Mouse (Mus musculus) layer of hippocampus, postnatal 10 days (tissue): ENCODE results near the gene C2cd4d. TPM values are rescaled to one million over a fixed set of nuclear protein-coding genes. Genes with fewer than 3 reads are reported as not detected.

Source experiments
- DNase-seq, 2 experiments: peaks; one replicate each; pipeline ENCODE4 v3.0.0; 2021; ENCODE audit warnings: low spot score in 2 of 2
- total RNA-seq, 2 experiments: library from RNA; stranded (reverse); gene quantifications; 2 replicates each; pipeline ENCODE4 v1.2.3; 2021

Gene C2cd4d
- total RNA-seq, 2 experiments from 2014 or later = 0.46 TPM; not detected in 1

GRCm38 (mm10) chr3:94413031-94413679, 50.9 kb downstream of the C2cd4d start, which contains the start of gene Tdrkh:
Tdrkh (plus strand) TSS chr3:94413273.
- peak; percentile 96 to 97 for DNase-seq

Other genes with a start within 250 kb of the C2cd4d start
- not detected for gene Gm10696, start 184.2 kb upstream of the C2cd4d start, total RNA-seq
- gene Gm5286, start 165.7 kb upstream of the C2cd4d start, total RNA-seq = not detected
- not detected for gene Gm4778, start 98.4 kb upstream of the C2cd4d start, total RNA-seq
- gene Them4, start 52.3 kb upstream of the C2cd4d start, total RNA-seq = 10 to 100 TPM; 27.9 to 33.4 TPM
- not detected for gene Them5, start 20.3 kb upstream of the C2cd4d start, total RNA-seq
- under 1 TPM; 0.16 to 0.62 TPM for gene Rorc, start 10.4 kb downstream of the C2cd4d start, total RNA-seq
- 1 to 10 TPM; 1.3 to 1.5 TPM for gene Lingo4, start 36.1 kb downstream of the C2cd4d start, total RNA-seq
- 10 to 100 TPM; 43.9 to 47.7 TPM for gene Tdrkh, start 50.8 kb downstream of the C2cd4d start, total RNA-seq
- gene Mrpl9, start 80.9 kb downstream of the C2cd4d start, total RNA-seq = 10 to 100 TPM; 45.3 to 48.8 TPM
- gene Oaz3, start 81.5 kb downstream of the C2cd4d start, total RNA-seq = not detected
- gene Celf3, start 115.9 kb downstream of the C2cd4d start, total RNA-seq = 100 to 1,000 TPM; 222 to 249 TPM
- gene Riiad1, start 117.9 kb downstream of the C2cd4d start, total RNA-seq = 1 to 10 TPM; 5.7 to 8.8 TPM
- 10 to 100 TPM; 80.2 to 88.8 TPM for gene Snx27, start 220.3 kb downstream of the C2cd4d start, total RNA-seq